Mouse (Mus musculus): Measurements from ENCODE around the gene Bco1.

GRCm38 (mm10) chr8:117158135-117158761 is 62.6 kb downstream of the Bco1 start, which contains the start of gene Gan:
- TF ChIP-seq CTCF (IDR thresholded peaks at IDR 0.05; ENCODE audit: borderline replicate concordance, control insufficient read depth, extremely low read depth, insufficient read depth, low read length, poor library complexity) = no peak
- TF ChIP-seq POLR2A (IDR thresholded peaks at IDR 0.05; ENCODE audit: control insufficient read depth, extremely low read depth, insufficient read depth, low read length, poor library complexity) = no peak
